Mouse (Mus musculus) thymus, adult 2 months (tissue): ENCODE results near the gene Sidt2.

ENCODE experiments used
- CTCF ChIP-seq: fragments of 200-500 bp; IDR thresholded peaks from 2 replicates; pipeline ENCODE4 v1.5.1; 2012; ENCODE audit warnings: mild to moderate bottlenecking, control low read depth, low read length, moderate library complexity, borderline replicate concordance; ENCODE audit not compliant: control insufficient read depth, poor library complexity, insufficient read depth; ENCODE audit errors: extremely low read depth
- POLR2A ChIP-seq: fragments of 200-500 bp; IDR thresholded peaks from 2 replicates; pipeline ENCODE4 v1.6.1; 2012; ENCODE audit warnings: mild to moderate bottlenecking, low read length, control low read depth, moderate library complexity; ENCODE audit not compliant: control insufficient read depth, poor library complexity, insufficient read depth; ENCODE audit errors: extremely low read depth

- no peak for TF ChIP-seq POLR2A
- no peak for TF ChIP-seq CTCF
Observed at GRCm38 (mm10) chr9:45952890-45953289, 2.2 kb downstream of the Sidt2 start.
